Mouse (Mus musculus): ENCODE measurements around the gene Stat5a.
A peak's percentile ranks its signal among the peaks of the same experiment; 100 is the strongest.

The Stat5a gene

GRCm38 (mm10) chr11:100848789-100849379 is 10.3 kb upstream of the Stat5a start:
- no peak for TF ChIP-seq GATA4 (IDR thresholded peaks at IDR 0.05; ENCODE audit: insufficient replicate concordance, low read length)

- TF ChIP-seq GATA4 (IDR thresholded peaks at IDR 0.05; ENCODE audit: insufficient replicate concordance, low read length): no peak
Measured at GRCm38 (mm10) chr11:100849456-100850037, 9.6 kb upstream of the Stat5a start.

GRCm38 (mm10) chr11:100850038-100850777 is 8.9 kb upstream of the Stat5a start, which contains the start of gene Stat5b:
Gene Stat5b, minus strand, starts transcription at chr11:100850724.
- no peak for TF ChIP-seq GATA4 (IDR thresholded peaks at IDR 0.05; ENCODE audit: insufficient replicate concordance, low read length)

GRCm38 (mm10) chr11:100850778-100851528 is 8.2 kb upstream of the Stat5a start:
- TF ChIP-seq GATA4 (IDR thresholded peaks at IDR 0.05; ENCODE audit: insufficient replicate concordance, low read length): no peak

- TF ChIP-seq GATA4 (IDR thresholded peaks at IDR 0.05; ENCODE audit: insufficient replicate concordance, low read length): no peak
Measured at GRCm38 (mm10) chr11:100852088-100852487, 7.1 kb upstream of the Stat5a start.

- TF ChIP-seq GATA4 (IDR thresholded peaks at IDR 0.05; ENCODE audit: insufficient replicate concordance, low read length): no peak
Measured at GRCm38 (mm10) chr11:100853018-100853417, 6.1 kb upstream of the Stat5a start.

GRCm38 (mm10) chr11:100854268-100854667 is 4.9 kb upstream of the Stat5a start:
- no peak for TF ChIP-seq GATA4 (IDR thresholded peaks at IDR 0.05; ENCODE audit: insufficient replicate concordance, low read length)

GRCm38 (mm10) chr11:100855178-100855577 is 4.0 kb upstream of the Stat5a start:
- TF ChIP-seq GATA4 (IDR thresholded peaks at IDR 0.05; ENCODE audit: insufficient replicate concordance, low read length): no peak

GRCm38 (mm10) chr11:100857960-100858359 is 1.2 kb upstream of the Stat5a start:
- no peak for TF ChIP-seq GATA4 (IDR thresholded peaks at IDR 0.05; ENCODE audit: insufficient replicate concordance, low read length)

GRCm38 (mm10) chr11:100859579-100860075 is 476 bp downstream of the Stat5a start:
- TF ChIP-seq GATA4 (IDR thresholded peaks at IDR 0.05; ENCODE audit: insufficient replicate concordance, low read length): no peak

GRCm38 (mm10) chr11:100860198-100861048 is 1.3 kb downstream of the Stat5a start:
- peak; percentile 57; the same call in 1 of the 2 replicates for TF ChIP-seq GATA4 (IDR thresholded peaks at IDR 0.05; ENCODE audit: insufficient replicate concordance, low read length)

GRCm38 (mm10) chr11:100861335-100861734 is 2.2 kb downstream of the Stat5a start:
- no peak for TF ChIP-seq GATA4 (IDR thresholded peaks at IDR 0.05; ENCODE audit: insufficient replicate concordance, low read length)

- no peak for TF ChIP-seq GATA4 (IDR thresholded peaks at IDR 0.05; ENCODE audit: insufficient replicate concordance, low read length)
Measured at GRCm38 (mm10) chr11:100861836-100862235, 2.7 kb downstream of the Stat5a start.

- no peak for TF ChIP-seq GATA4 (IDR thresholded peaks at IDR 0.05; ENCODE audit: insufficient replicate concordance, low read length)
Measured at GRCm38 (mm10) chr11:100863141-100863540, 4.0 kb downstream of the Stat5a start.
